ENCODE assay signal across 20 mouse cellular contexts in genomic region chr1:191099772-191100291, GRCm38 (mm10). TPM values are rescaled to one million over a fixed set of nuclear protein-coding genes. Genes with fewer than 3 reads are reported as not detected.
"Had no signal": no experiment of that assay in that cellular context is flagged by ENCODE, and none has a peak within 500 bp of the region (broad histone marks: within the 10 kb centered on the region; RNA-seq: fewer than 3 reads in every experiment).

No protein-coding gene starts in this region.

- ATAC-seq: lung, postnatal 0 days; midbrain, embryonic 13.5 days; midbrain, embryonic 15.5 days had no signal

- H3K4me3 ChIP-seq: midbrain, embryonic 10.5 days; midbrain, embryonic 13.5 days; midbrain, embryonic 15.5 days; myocyte; neural tube, embryonic 13.5 days; neural tube, embryonic 15.5 days had no signal

- DNase-seq: lung, adult 18-20 months; lung, postnatal 14 days; lung, postnatal 4 days; retina, postnatal 1 day; right cerebral cortex, adult 18-20 months; right cerebral cortex, postnatal 25 days; right cerebral cortex, postnatal 4 days; spleen, adult 18-20 months; thymus, adult 18-20 months; thymus, postnatal 14 days; thymus, postnatal 36 days had no signal

- H3K27ac ChIP-seq: lung, embryonic 15.5 days; midbrain, embryonic 10.5 days; midbrain, embryonic 13.5 days; midbrain, embryonic 15.5 days; neural tube, embryonic 13.5 days; neural tube, embryonic 15.5 days had no signal

- H3K4me2 ChIP-seq: midbrain, embryonic 13.5 days; midbrain, embryonic 15.5 days; neural tube, embryonic 15.5 days had no signal

- H3K9me3 ChIP-seq: lung, embryonic 15.5 days; midbrain, embryonic 10.5 days; midbrain, embryonic 13.5 days; midbrain, embryonic 15.5 days; neural tube, embryonic 15.5 days had no signal

- H3K9ac ChIP-seq: lung, embryonic 15.5 days; midbrain, embryonic 13.5 days; midbrain, embryonic 15.5 days; neural tube, embryonic 13.5 days; neural tube, embryonic 15.5 days had no signal

- H3K36me3 ChIP-seq: lung, embryonic 15.5 days; midbrain, embryonic 10.5 days; midbrain, embryonic 13.5 days; midbrain, embryonic 15.5 days; neural tube, embryonic 13.5 days; neural tube, embryonic 15.5 days had no signal

RNA-seq across cellular contexts. Expression of gene Batf3, which starts 2.2 kb away (rescaled TPM):
- total RNA-seq: megakaryocyte-erythroid progenitor cell, adult 5-6 weeks had no signal
